Mouse (Mus musculus) CH12.LX (cell line): ENCODE results near the gene Prkce.

Experiments used
- BHLHE40 ChIP-seq: IDR thresholded peaks from 2 replicates; pipeline ENCODE4 v1.6.1; 2011; ENCODE audit warnings: mild to moderate bottlenecking, low read depth, low read length, improper control_type of control experiment
- CTCF ChIP-seq, 2 experiments: IDR thresholded peaks in 1 of 2; conservative IDR thresholded peaks in 1 of 2; 2 replicates each; pipeline ENCODE4 v1.5.1; 2011 to 2012; ENCODE audit warnings: low read depth in 2 of 2, low read length in 2 of 2, improper control_type of control experiment in 1 of 2, inconsistent platforms in 1 of 2, mild to moderate bottlenecking in 1 of 2, moderate library complexity in 1 of 2
- HCFC1 ChIP-seq: IDR thresholded peaks from 2 replicates; pipeline ENCODE4 v1.6.1; 2012; ENCODE audit warnings: low read depth, mild to moderate bottlenecking, inconsistent platforms, low read length, improper control_type of control experiment
- MAX ChIP-seq: IDR thresholded peaks from 2 replicates; pipeline ENCODE4 v1.6.1; 2011; ENCODE audit warnings: low read length, improper control_type of control experiment
- MEF2A ChIP-seq: IDR thresholded peaks from 2 replicates; pipeline ENCODE4 v1.6.1; 2014; ENCODE audit warnings: low read depth, mild to moderate bottlenecking, inconsistent platforms, low read length, improper control_type of control experiment, borderline replicate concordance
- PAX5 ChIP-seq: IDR thresholded peaks from 2 replicates; pipeline ENCODE4 v1.6.1; 2012; ENCODE audit warnings: low read length, inconsistent platforms, mixed read lengths
- POLR2A ChIP-seq: IDR thresholded peaks from 2 replicates; pipeline ENCODE4 v1.6.1; 2011; ENCODE audit warnings: low read depth, mild to moderate bottlenecking, improper control_type of control experiment, low read length
- ZKSCAN1 ChIP-seq: IDR thresholded peaks from 2 replicates; pipeline ENCODE4 v1.6.1; 2012; ENCODE audit warnings: low read depth, inconsistent platforms, low read length, improper control_type of control experiment, borderline replicate concordance

DNA sequence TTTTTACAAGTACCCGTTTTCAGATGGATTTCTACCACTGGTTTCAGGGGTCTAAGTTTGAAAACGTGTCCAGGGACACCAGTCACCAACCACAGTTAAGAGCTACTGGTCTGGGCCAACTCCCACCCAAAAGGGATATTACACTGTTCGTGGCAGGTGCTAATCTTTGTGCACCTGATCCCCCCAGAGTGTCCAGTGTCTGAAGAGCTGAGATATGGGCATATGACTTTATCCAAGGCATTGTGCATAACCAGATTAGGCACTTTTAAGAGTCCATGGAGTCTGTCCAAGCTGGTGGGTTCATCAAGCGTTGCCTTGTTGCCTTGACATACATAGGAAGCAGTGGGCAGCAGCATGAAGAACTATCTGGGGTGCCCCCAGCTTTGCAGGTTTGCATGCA, 254.4 kb downstream of the Prkce start:
- TF ChIP-seq CTCF (conservative IDR thresholded peaks at IDR 0.05 in 1 of 2, IDR thresholded peaks at IDR 0.05 in 1 of 2; ENCODE audit: low read depth in 2 of 2, low read length in 2 of 2): no peak
- no peak for TF ChIP-seq MAX
- no peak for TF ChIP-seq PAX5
- TF ChIP-seq ZKSCAN1: no peak
- TF ChIP-seq BHLHE40: no peak
- TF ChIP-seq MEF2A: no peak
- no peak for TF ChIP-seq HCFC1
- TF ChIP-seq POLR2A: no peak
